Mouse (Mus musculus) adrenal gland (tissue): Measurements from ENCODE around the gene Itga5.
"Not testable (repeated sequence)": the region's sequence is repeated elsewhere in the genome, so short reads cannot be mapped to it uniquely, and the experiment has no call there.

Experiments used
- intact Hi-C: fragments of 180-260 bp; cut with DNase I; formaldehyde crosslinking; loops from one replicate; pipeline ENCODE4 v1.15.1; 2025
- long read RNA-seq, 2 experiments: library from polyadenylated mRNA; unstranded; transcript quantifications; one replicate each; pipeline ENCODE4 v2.0.0; 2020; ENCODE audit warnings: borderline replicate concordance in 1 of 2; ENCODE audit not compliant: insufficient replicate concordance in 1 of 2

Itga5 gene
- long read RNA-seq, experiment 1, full-length matches to known transcripts: 4 of 13 reads
- long read RNA-seq, experiment 1, partial matches to known transcripts: 8 of 13 reads
- long read RNA-seq, experiment 1, other reads (novel, unspliced or antisense): 1 of 13 reads
- long read RNA-seq, experiment 2, full-length matches to known transcripts: 3 of 14 reads
- long read RNA-seq, experiment 2, partial matches to known transcripts: 7 of 14 reads
- long read RNA-seq, experiment 2, other reads (novel, unspliced or antisense): 4 of 14 reads

- intact Hi-C loops: no loop called here
Measured at GRCm38 (mm10) chr15:103366376-103367149, at the start of gene Itga5. TSS of gene Itga5 (minus strand) at chr15:103366763.

GRCm38 (mm10) chr15:103405586-103405985 is 39.0 kb upstream of the Itga5 start:
- intact Hi-C loops: not testable (repeated sequence)

- intact Hi-C loops: no loop called here
Measured at GRCm38 (mm10) chr15:103401361-103401760, 34.8 kb upstream of the Itga5 start.

- intact Hi-C loops: no loop called here
Measured at GRCm38 (mm10) chr15:103393577-103393976, 27.0 kb upstream of the Itga5 start.

- intact Hi-C loops: loop anchor here (2.0 kb wide), 1 partner anchor 42 kb away; no protein-coding TSS in a partner anchor
Measured at GRCm38 (mm10) chr15:103388556-103389145, 22.1 kb upstream of the Itga5 start.

GRCm38 (mm10) chr15:103383771-103384488 is 17.4 kb upstream of the Itga5 start:
- intact Hi-C loops: no loop called here

GRCm38 (mm10) chr15:103382795-103383406 is 16.3 kb upstream of the Itga5 start:
- intact Hi-C loops: no loop called here

- intact Hi-C loops: no loop called here
Measured at GRCm38 (mm10) chr15:103382075-103382474, 15.5 kb upstream of the Itga5 start.

GRCm38 (mm10) chr15:103378665-103379356 is 12.2 kb upstream of the Itga5 start:
- intact Hi-C loops: no loop called here

GRCm38 (mm10) chr15:103377752-103378664 is 11.4 kb upstream of the Itga5 start:
- intact Hi-C loops: no loop called here

GRCm38 (mm10) chr15:103376837-103377269 is 10.3 kb upstream of the Itga5 start:
- intact Hi-C loops: no loop called here

GRCm38 (mm10) chr15:103375112-103375800 is 8.7 kb upstream of the Itga5 start:
- intact Hi-C loops: no loop called here

- intact Hi-C loops: no loop called here
Measured at GRCm38 (mm10) chr15:103372461-103372860, 5.9 kb upstream of the Itga5 start.

- intact Hi-C loops: no loop called here
Measured at GRCm38 (mm10) chr15:103371741-103372140, 5.2 kb upstream of the Itga5 start.

GRCm38 (mm10) chr15:103371208-103371607 is 4.6 kb upstream of the Itga5 start:
- intact Hi-C loops: no loop called here

GRCm38 (mm10) chr15:103370462-103370861 is 3.9 kb upstream of the Itga5 start:
- intact Hi-C loops: no loop called here

GRCm38 (mm10) chr15:103369123-103369522 is 2.6 kb upstream of the Itga5 start:
- intact Hi-C loops: no loop called here

- intact Hi-C loops: no loop called here
Measured at GRCm38 (mm10) chr15:103368179-103368940, 1.8 kb upstream of the Itga5 start.
